ENCODE assay signal across 8 mouse cellular contexts in genomic region chr9:43106426-43107186, GRCm38 (mm10). TPM values are rescaled to one million over a fixed set of nuclear protein-coding genes. Genes with fewer than 3 reads are reported as not detected.
DNase-seq lines count a peak whose midpoint lies in the region; ATAC-seq and TF ChIP-seq lines count a peak whose summit lies in the region.

No protein-coding gene starts in this region.

- no peaks in the 10 kb centered on the region for H3K36me3 ChIP-seq in neural tube, embryonic 11.5 days (ENCODE audit: control insufficient read depth, insufficient read depth, low read length)
- no peaks in the 10 kb centered on the region for H3K36me3 ChIP-seq in kidney, postnatal 0 days (ENCODE audit: insufficient read depth, low read length)
- H3K36me3 ChIP-seq in testis, adult 2 months (ENCODE audit: control insufficient read depth, insufficient read depth, low read length): no peaks in the 10 kb centered on the region

- peaks cover 18% of the 10 kb centered on the region; the same call in 1 of the 2 replicates for H3K4me1 ChIP-seq in neural tube, embryonic 11.5 days (ENCODE audit: control insufficient read depth, insufficient read depth, low read length)
- H3K4me1 ChIP-seq in kidney, postnatal 0 days (replicated peaks; ENCODE audit: insufficient read depth, low read length): peaks cover 10% of the 10 kb centered on the region
- H3K4me1 ChIP-seq in testis, adult 2 months (ENCODE audit: control insufficient read depth, insufficient read depth, low read length): peaks cover 11% of the 10 kb centered on the region

- H3K27ac ChIP-seq in neural tube, embryonic 11.5 days (ENCODE audit: low read depth, low read length): peak overlapping the region; percentile 85
- peak overlapping the region; percentile 97 for H3K27ac ChIP-seq in kidney, postnatal 0 days
- peak overlapping the region; percentile 93 for H3K27ac ChIP-seq in testis, adult 2 months (ENCODE audit: control insufficient read depth, insufficient read depth, low read depth, low read length)

- H3K4me2 ChIP-seq in neural tube, embryonic 11.5 days (ENCODE audit: low read depth): peak overlapping the region; percentile 72
- peak overlapping the region; percentile 81 for H3K4me2 ChIP-seq in kidney, postnatal 0 days (ENCODE audit: low read length)

- no peaks in the 10 kb centered on the region for H3K9me3 ChIP-seq in neural tube, embryonic 11.5 days (ENCODE audit: control insufficient read depth, low read length)
- no peaks in the 10 kb centered on the region for H3K9me3 ChIP-seq in kidney, postnatal 0 days (replicated peaks; ENCODE audit: low read length)

- WGBS in neural tube, embryonic 11.5 days: 28% methylated on average over 22 of the region's 22 CpGs
- 11% methylated on average over 22 of the region's 22 CpGs for WGBS in kidney, postnatal 0 days

- no peaks in the 10 kb centered on the region for H3K27me3 ChIP-seq in neural tube, embryonic 11.5 days (ENCODE audit: control insufficient read depth, insufficient read depth, low read length)
- H3K27me3 ChIP-seq in kidney, postnatal 0 days (ENCODE audit: insufficient read depth, low read length): no peaks in the 10 kb centered on the region
- H3K27me3 ChIP-seq in testis, adult 2 months (ENCODE audit: control insufficient read depth, insufficient read depth, low read length): no peaks in the 10 kb centered on the region

- peak overlapping the region; percentile 93 for H3K4me3 ChIP-seq in neural tube, embryonic 11.5 days (ENCODE audit: low read depth, low read length)
- H3K4me3 ChIP-seq in kidney, postnatal 0 days (replicated peaks; ENCODE audit: low read depth, low read length): peak overlapping the region; percentile 93
- peak overlapping the region; percentile 97 for H3K4me3 ChIP-seq in testis, adult 2 months (ENCODE audit: control insufficient read depth, low read depth, low read length)

- ATAC-seq in neural tube, embryonic 11.5 days (ENCODE audit: insufficient read depth, low FRiP score, low TSS enrichment): peak; percentile 37; the same call in 1 of the 2 replicates
- ATAC-seq in kidney, postnatal 0 days (replicated peaks; ENCODE audit: low FRiP score, low read depth): peak; percentile 26; the same call in 1 of the 2 replicates

- peak overlapping the region; percentile 95 for H3K9ac ChIP-seq in neural tube, embryonic 11.5 days (ENCODE audit: low read length)
- peak overlapping the region; percentile 97 for H3K9ac ChIP-seq in kidney, postnatal 0 days (ENCODE audit: low read depth, low read length)

- no peak for TF ChIP-seq CTCF in kidney, postnatal 0 days (IDR thresholded peaks at IDR 0.05; ENCODE audit: low read depth)
- no peak for TF ChIP-seq CTCF in testis, adult 2 months (IDR thresholded peaks at IDR 0.05; ENCODE audit: control insufficient read depth, insufficient read depth, insufficient replicate concordance, low read depth, low read length)

- DNase-seq in neural tube, embryonic 11.5 days (ENCODE audit: low spot score): no peak
- DNase-seq in neural tube, embryonic 10.5 days (ENCODE audit: extremely low spot score, low spot score): no peak
- DNase-seq in cerebellum, adult 9-11 months: peak; percentile 75
- DNase-seq in heart, adult 9 months (ENCODE audit: low spot score in 2 of 2): peak; percentile 48 to 58
- peak; percentile 51 for DNase-seq in kidney, postnatal 0 days (ENCODE audit: low spot score)
- DNase-seq in lung, postnatal 25 days (ENCODE audit: low spot score): peak; percentile 54
- no peak for DNase-seq in right cerebral cortex, postnatal 14 days

- TF ChIP-seq POLR2A in testis, adult 2 months (IDR thresholded peaks at IDR 0.05; ENCODE audit: control insufficient read depth, low read depth, low read length): no peak

RNA-seq across cellular contexts. Expression of gene Arhgef12, which starts 0.4 kb away (rescaled TPM):
- polyA plus RNA-seq in neural tube, embryonic 11.5 days (2014; fragmentation: Nextera tagmentation; extraction: Ambion mirVana): 10.3 and 12.3 TPM in 2 replicates
- polyA plus RNA-seq in kidney, postnatal 0 days (2015; fragmentation: Nextera tagmentation; extraction: Ambion mirVana): 11.2 and 11.4 TPM in 2 replicates
- polyA plus RNA-seq in testis, adult 2 months (2012; rRNA removed): 6.9 TPM in 2 replicates

RNA-seq across cellular contexts. Expression of gene Tmem136, which starts 9.8 kb away (rescaled TPM):
- 16.2 and 17.8 TPM in 2 replicates for polyA plus RNA-seq in neural tube, embryonic 11.5 days (2014; fragmentation: Nextera tagmentation; extraction: Ambion mirVana)
- 9.3 and 10.6 TPM in 2 replicates for polyA plus RNA-seq in kidney, postnatal 0 days (2015; fragmentation: Nextera tagmentation; extraction: Ambion mirVana)
- 0.30 and 0.80 TPM in 2 replicates for polyA plus RNA-seq in testis, adult 2 months (2012; rRNA removed)

Comparison
In these comparisons a context has a peak if more than half of its experiments do, and no peak if none do; other contexts are left out.
1. DNase-seq: peak in cerebellum, adult 9-11 months (single experiment), heart, adult 9 months (2 of 2), kidney, postnatal 0 days (single experiment) and lung, postnatal 25 days (single experiment); none in neural tube, embryonic 11.5 days (single experiment), neural tube, embryonic 10.5 days (single experiment) and right cerebral cortex, postnatal 14 days (single experiment).
2. Peak in every context shown above with its lines, with median percentiles within 50 percentile points of each other: H3K27ac ChIP-seq and H3K4me3 ChIP-seq.